Mouse (Mus musculus): Measurements from ENCODE around the gene Ephb3. TPM values are rescaled to one million over a fixed set of nuclear protein-coding genes. Genes with fewer than 3 reads are reported as not detected.

The Ephb3 gene
- polyA plus RNA-seq, 1 experiment from 2014 or later: 7.0 TPM

DNA sequence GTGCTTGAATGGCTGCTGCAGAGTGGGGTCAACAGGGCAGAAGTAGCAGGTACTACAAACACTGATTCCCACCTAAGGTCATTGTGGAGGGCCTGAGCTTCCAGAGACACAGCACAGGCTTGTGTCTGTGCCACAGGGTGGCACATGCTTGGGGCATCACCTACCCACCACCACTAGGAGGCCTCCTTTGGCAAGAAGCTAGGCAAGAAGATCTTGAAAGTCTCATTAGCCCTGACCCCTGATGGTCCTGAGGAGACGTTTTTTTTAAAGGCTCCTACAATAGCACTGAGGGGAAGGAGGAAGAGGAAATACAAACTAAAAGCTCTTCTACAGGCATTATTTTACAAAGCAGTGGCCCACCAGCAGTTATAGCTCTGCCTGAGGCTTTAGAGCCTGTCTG lies 6.0 kb upstream of the Ephb3 start:
- Histone ChIP-seq H3K4me3 (replicated peaks; ENCODE audit: low read length) (no peak overlapping the region), H3K36me3 (ENCODE audit: control insufficient read depth, insufficient read depth) (no peaks in the 10 kb centered on the region), H3K9me3 (ENCODE audit: control insufficient read depth, low read length) (no peaks in the 10 kb centered on the region), H3K9ac (replicated peaks; ENCODE audit: low read depth, low read length) (no peak overlapping the region), H3K27ac (ENCODE audit: low read length) (no peak overlapping the region), H3K4me2 (ENCODE audit: low read length) (no peak overlapping the region), H3K4me1 (replicated peaks; ENCODE audit: control insufficient read depth, insufficient read depth, low read length) (no peaks in the 10 kb centered on the region), H3K27me3 (replicated peaks; ENCODE audit: control insufficient read depth, insufficient read depth, low read length) (0 out of 2 replicates have a peak, but pooled peaks cover 5% of the 10 kb centered on the region)
- WGBS: 0% methylated on average over 1 of the region's 1 CpGs
- no peak for ATAC-seq

DNA sequence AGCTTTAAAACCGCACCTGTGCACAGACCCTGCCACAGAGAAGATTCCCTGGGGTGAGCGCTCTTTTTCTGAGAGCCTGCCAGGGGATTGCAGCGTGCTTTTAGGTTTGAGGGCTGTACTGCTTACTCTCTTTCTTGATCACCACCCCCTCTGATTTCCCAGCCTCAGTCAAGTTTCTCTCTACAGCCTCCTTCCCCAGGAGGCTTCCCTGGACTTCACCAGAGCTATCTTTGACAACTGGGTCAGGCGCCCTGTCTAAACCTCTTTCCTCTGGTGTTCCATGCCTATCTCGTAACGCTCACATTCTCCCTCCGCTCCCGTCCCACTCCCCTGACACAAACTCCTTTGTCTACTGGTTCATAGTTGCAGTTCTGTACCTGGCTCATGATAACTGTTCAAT lies 5.1 kb upstream of the Ephb3 start:
- 52% methylated on average over 8 of the region's 8 CpGs for WGBS
- ATAC-seq: no peak

DNA sequence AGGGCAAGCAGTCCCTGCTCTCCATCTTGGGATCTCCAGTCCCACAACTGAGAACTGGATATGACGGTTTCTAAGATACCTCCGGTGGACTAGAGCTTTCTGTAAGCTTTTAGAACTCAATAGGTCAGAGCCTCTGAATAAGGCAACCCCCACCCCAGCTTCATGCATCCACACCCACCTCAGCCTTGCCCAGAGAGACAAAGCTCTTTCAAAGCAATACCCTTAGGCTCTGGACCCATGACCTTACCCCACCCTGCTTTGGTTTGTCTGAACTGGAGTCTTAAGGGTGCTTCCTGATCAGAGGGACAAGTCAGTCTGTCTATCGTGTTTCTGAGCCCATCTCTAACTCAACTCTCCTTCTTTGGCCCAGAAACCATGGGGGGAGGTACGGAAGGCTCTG lies 1.8 kb upstream of the Ephb3 start:
- H3K27me3 ChIP-seq (replicated peaks; ENCODE audit: control insufficient read depth, insufficient read depth, low read length): peaks cover 8% of the 10 kb centered on the region; the same call in 1 of the 2 replicates
- 83% methylated on average over 4 of the region's 4 CpGs for WGBS
- no peak for ATAC-seq

More for the DNA sequence above, 5.1 kb upstream of the Ephb3 start:
- no peak overlapping the region for H3K4me3 ChIP-seq (replicated peaks; ENCODE audit: low read length)
- H3K9me3 ChIP-seq (ENCODE audit: control insufficient read depth, low read length): no peaks in the 10 kb centered on the region
- H3K4me2 ChIP-seq (ENCODE audit: low read length): no peak overlapping the region
- H3K9ac ChIP-seq (replicated peaks; ENCODE audit: low read depth, low read length): no peak overlapping the region
- H3K27me3 ChIP-seq (replicated peaks; ENCODE audit: control insufficient read depth, insufficient read depth, low read length): 0 out of 2 replicates have a peak, but pooled peaks cover 5% of the 10 kb centered on the region
- H3K36me3 ChIP-seq (ENCODE audit: control insufficient read depth, insufficient read depth): no peaks in the 10 kb centered on the region
- no peak overlapping the region for H3K27ac ChIP-seq (ENCODE audit: low read length)
- no peaks in the 10 kb centered on the region for H3K4me1 ChIP-seq (replicated peaks; ENCODE audit: control insufficient read depth, insufficient read depth, low read length)

DNA sequence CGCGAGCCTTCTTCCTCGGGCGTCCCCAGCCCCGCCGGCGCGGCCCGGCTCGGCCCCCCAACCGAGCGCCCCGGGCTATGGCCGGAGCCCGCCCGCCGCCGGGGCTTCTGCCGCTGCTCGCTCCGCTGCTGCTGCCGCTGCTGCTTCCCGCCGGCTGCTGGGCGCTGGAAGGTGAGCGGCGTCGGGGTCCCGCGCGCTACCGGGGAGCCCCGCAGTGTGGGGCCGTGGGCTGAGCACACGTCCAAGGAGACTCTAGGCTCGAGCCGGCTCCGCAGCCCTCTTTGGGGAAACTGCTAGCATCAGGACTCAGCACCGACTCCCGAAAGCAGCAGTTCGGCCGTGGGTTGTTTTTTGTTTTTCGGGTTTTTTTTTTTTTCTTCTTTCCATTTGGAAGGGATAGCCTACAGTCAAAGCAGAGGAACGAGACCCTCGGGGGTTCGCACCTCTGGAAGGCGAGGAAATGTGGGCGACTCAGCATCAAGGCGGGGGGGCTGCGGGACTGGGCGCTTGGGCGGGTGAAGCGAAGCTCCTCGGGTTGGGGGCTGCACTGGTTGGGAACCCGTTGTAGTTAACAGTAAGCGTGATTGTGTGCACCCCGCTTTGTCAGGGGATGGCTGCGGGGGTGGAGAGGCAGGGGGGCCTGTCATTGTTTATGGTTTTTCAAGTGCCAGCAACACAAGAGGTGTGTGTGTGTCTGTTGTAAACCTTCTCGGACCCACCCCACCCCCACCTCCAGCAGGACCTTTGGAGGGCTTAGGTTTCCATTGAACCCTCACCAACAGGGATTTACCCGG lies 735 bp downstream of the Ephb3 start:
- H3K4me1 ChIP-seq (replicated peaks; ENCODE audit: control insufficient read depth, insufficient read depth, low read length): peaks cover 13% of the 10 kb centered on the region
- H3K4me2 ChIP-seq (ENCODE audit: low read length): peak overlapping the region; percentile 70
- H3K9ac ChIP-seq (replicated peaks; ENCODE audit: low read depth, low read length): peak overlapping the region; percentile 66
- H3K27ac ChIP-seq (ENCODE audit: low read length): peak overlapping the region; percentile 32; the same call in 1 of the 2 replicates
- peak; percentile 4 for ATAC-seq
- peaks cover 8% of the 10 kb centered on the region; the same call in 1 of the 2 replicates for H3K27me3 ChIP-seq (replicated peaks; ENCODE audit: control insufficient read depth, insufficient read depth, low read length)
- WGBS: under 1% methylated on average over 60 of the region's 60 CpGs
- H3K9me3 ChIP-seq (ENCODE audit: control insufficient read depth, low read length): no peaks in the 10 kb centered on the region
- H3K4me3 ChIP-seq (replicated peaks; ENCODE audit: low read length): peak overlapping the region; percentile 67
- no peaks in the 10 kb centered on the region for H3K36me3 ChIP-seq (ENCODE audit: control insufficient read depth, insufficient read depth)

More for the DNA sequence above, 1.8 kb upstream of the Ephb3 start:
- no peaks in the 10 kb centered on the region for H3K9me3 ChIP-seq (ENCODE audit: control insufficient read depth, low read length)
- H3K9ac ChIP-seq (replicated peaks; ENCODE audit: low read depth, low read length): no peak overlapping the region
- H3K4me2 ChIP-seq (ENCODE audit: low read length): no peak overlapping the region
- H3K36me3 ChIP-seq (ENCODE audit: control insufficient read depth, insufficient read depth): no peaks in the 10 kb centered on the region
- no peak overlapping the region for H3K27ac ChIP-seq (ENCODE audit: low read length)
- no peak overlapping the region for H3K4me3 ChIP-seq (replicated peaks; ENCODE audit: low read length)
- H3K4me1 ChIP-seq (replicated peaks; ENCODE audit: control insufficient read depth, insufficient read depth, low read length): peaks cover 9% of the 10 kb centered on the region

DNA sequence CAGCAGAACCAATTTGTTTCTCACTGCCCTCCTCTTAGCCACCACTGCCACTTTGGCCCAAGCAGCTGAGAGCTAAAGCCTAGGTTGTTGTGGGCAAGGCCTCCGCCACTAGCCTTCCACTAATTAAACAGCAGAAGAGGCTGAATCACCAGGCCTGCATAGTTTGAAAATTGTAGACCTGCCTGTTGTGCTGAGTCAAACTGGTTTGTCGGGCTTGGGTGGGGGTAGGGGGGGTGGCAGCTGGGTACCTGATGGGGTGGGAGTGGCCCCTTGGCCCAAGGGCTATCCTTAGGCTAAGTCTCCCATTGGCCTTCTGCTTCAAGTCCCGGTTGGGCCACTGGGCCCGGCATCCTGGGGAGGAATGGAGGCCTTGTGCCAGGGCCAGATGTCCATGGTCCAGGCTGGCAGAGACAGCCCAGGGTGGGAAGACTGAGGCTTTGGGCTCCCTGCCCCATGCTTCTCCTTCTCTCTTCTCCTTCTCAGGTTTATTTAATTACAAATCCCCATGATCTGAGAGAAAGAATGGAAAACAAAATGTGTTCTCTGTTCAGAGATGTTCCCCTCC lies 3.5 kb downstream of the Ephb3 start:
- Histone ChIP-seq H3K4me2 (ENCODE audit: low read length) (no peak overlapping the region), H3K27ac (ENCODE audit: low read length) (no peak overlapping the region), H3K4me1 (replicated peaks; ENCODE audit: control insufficient read depth, insufficient read depth, low read length) (peaks cover 30% of the 10 kb centered on the region), H3K9me3 (ENCODE audit: control insufficient read depth, low read length) (no peaks in the 10 kb centered on the region), H3K36me3 (ENCODE audit: control insufficient read depth, insufficient read depth) (no peaks in the 10 kb centered on the region), H3K9ac (replicated peaks; ENCODE audit: low read depth, low read length) (no peak overlapping the region), H3K4me3 (replicated peaks; ENCODE audit: low read length) (no peak overlapping the region), H3K27me3 (replicated peaks; ENCODE audit: control insufficient read depth, insufficient read depth, low read length) (peaks cover 4% of the 10 kb centered on the region; the same call in 1 of the 2 replicates)
- ATAC-seq: no peak
- 81% methylated on average over 4 of the region's 4 CpGs for WGBS

DNA sequence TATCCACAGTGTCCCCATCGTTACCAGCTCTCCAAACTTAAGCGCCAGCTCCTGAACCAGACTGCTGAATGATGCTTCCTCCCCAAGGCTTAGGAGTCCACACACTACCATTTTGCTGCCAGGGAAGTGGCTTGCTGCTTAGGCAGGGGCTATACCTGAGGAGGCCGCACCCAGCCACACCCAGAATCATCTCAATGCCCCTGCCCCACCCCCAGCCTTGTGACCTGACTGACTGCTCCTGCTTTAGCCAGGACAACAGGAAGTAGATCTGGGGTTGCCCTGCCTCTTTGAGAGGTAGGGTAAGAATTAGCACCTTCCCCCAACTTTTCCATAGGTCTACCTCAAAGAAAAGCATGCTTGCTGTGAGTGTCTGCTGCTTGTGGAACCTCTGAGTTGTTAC lies 4.7 kb downstream of the Ephb3 start:
- ATAC-seq: no peak
- Histone ChIP-seq H3K4me2 (ENCODE audit: low read length) (no peak overlapping the region), H3K27me3 (replicated peaks; ENCODE audit: control insufficient read depth, insufficient read depth, low read length) (peaks cover 4% of the 10 kb centered on the region; the same call in 1 of the 2 replicates), H3K9ac (replicated peaks; ENCODE audit: low read depth, low read length) (no peak overlapping the region), H3K4me3 (replicated peaks; ENCODE audit: low read length) (no peak overlapping the region), H3K36me3 (ENCODE audit: control insufficient read depth, insufficient read depth) (no peaks in the 10 kb centered on the region), H3K27ac (ENCODE audit: low read length) (no peak overlapping the region), H3K9me3 (ENCODE audit: control insufficient read depth, low read length) (no peaks in the 10 kb centered on the region), H3K4me1 (replicated peaks; ENCODE audit: control insufficient read depth, insufficient read depth, low read length) (peaks cover 30% of the 10 kb centered on the region)
- 92% methylated on average over 3 of the region's 3 CpGs for WGBS

DNA sequence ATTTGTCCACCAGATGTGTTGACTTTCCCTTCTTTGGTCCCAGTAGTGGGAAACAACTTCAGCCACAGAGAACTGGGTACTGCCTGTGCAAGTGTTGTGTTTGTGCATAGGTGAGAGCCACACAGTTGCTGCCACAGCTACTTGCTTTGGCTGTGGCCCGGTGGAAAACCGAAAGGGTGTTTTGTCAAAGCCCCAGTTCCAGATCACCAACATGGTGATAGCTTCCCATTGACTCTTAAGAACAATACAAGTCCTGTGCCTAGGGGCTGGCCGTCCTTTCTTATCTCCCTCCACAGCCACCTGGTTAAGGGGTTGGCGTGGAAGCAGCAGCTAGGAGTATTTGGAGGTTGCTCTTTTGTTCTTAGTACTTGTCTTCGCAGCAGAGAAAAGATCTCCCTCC lies 5.6 kb downstream of the Ephb3 start:
- ATAC-seq: no peak
- WGBS: 8% methylated on average over 5 of the region's 5 CpGs
- Histone ChIP-seq H3K4me1 (replicated peaks; ENCODE audit: control insufficient read depth, insufficient read depth, low read length) (peaks cover 30% of the 10 kb centered on the region), H3K4me3 (replicated peaks; ENCODE audit: low read length) (peak overlapping the region; percentile 42), H3K9ac (replicated peaks; ENCODE audit: low read depth, low read length) (peak overlapping the region; percentile 60), H3K27ac (ENCODE audit: low read length) (peak overlapping the region; percentile 74), H3K4me2 (ENCODE audit: low read length) (peak overlapping the region; percentile 73), H3K36me3 (ENCODE audit: control insufficient read depth, insufficient read depth) (no peaks in the 10 kb centered on the region), H3K9me3 (ENCODE audit: control insufficient read depth, low read length) (no peaks in the 10 kb centered on the region), H3K27me3 (replicated peaks; ENCODE audit: control insufficient read depth, insufficient read depth, low read length) (peaks cover 4% of the 10 kb centered on the region; the same call in 1 of the 2 replicates)

DNA sequence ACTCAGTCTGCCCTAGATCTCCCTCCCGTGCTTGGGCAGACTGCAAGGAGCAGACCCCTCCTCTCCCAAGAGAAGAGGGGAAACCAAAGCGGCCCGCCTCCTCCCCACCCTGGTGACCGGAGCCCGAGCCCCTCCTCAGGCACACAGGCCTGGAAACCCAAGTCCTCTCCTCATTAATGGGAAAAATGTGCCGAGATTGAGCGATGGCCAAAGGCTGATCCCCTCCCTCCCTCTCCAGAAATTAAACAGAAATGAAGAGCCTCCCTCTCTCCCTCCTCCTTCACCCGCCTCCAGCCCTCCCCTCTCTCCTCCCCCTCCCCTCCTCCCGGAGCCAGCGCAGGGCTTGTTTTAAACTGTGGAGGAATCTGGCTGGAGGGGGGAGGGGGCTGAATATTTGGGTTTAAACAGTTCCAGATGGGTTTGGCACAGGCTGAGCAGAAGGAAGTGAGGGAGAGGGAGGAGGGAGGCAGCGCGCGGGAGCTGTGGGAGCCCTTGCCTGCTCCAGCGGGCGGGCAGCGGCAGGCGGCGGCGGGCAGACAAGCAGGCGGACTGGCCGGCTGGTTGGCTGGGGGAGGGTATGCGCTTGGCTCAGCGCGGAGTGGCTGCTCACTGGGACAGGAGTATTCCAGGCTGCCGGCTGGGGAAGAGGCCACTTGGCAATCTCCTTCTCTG lies 6.2 kb downstream of the Ephb3 start:
- WGBS: 0% methylated on average over 23 of the region's 25 CpGs
- peak overlapping the region; percentile 74 for H3K27ac ChIP-seq (ENCODE audit: low read length)
- H3K9me3 ChIP-seq (ENCODE audit: control insufficient read depth, low read length): no peaks in the 10 kb centered on the region
- H3K4me3 ChIP-seq (replicated peaks; ENCODE audit: low read length): peak overlapping the region; percentile 42
- H3K9ac ChIP-seq (replicated peaks; ENCODE audit: low read depth, low read length): peak overlapping the region; percentile 60
- no peaks in the 10 kb centered on the region for H3K36me3 ChIP-seq (ENCODE audit: control insufficient read depth, insufficient read depth)
- peaks cover 27% of the 10 kb centered on the region for H3K4me1 ChIP-seq (replicated peaks; ENCODE audit: control insufficient read depth, insufficient read depth, low read length)
- H3K4me2 ChIP-seq (ENCODE audit: low read length): peak overlapping the region; percentile 73
- H3K27me3 ChIP-seq (replicated peaks; ENCODE audit: control insufficient read depth, insufficient read depth, low read length): peaks cover 4% of the 10 kb centered on the region; the same call in 1 of the 2 replicates
- ATAC-seq: peak; percentile 91

DNA sequence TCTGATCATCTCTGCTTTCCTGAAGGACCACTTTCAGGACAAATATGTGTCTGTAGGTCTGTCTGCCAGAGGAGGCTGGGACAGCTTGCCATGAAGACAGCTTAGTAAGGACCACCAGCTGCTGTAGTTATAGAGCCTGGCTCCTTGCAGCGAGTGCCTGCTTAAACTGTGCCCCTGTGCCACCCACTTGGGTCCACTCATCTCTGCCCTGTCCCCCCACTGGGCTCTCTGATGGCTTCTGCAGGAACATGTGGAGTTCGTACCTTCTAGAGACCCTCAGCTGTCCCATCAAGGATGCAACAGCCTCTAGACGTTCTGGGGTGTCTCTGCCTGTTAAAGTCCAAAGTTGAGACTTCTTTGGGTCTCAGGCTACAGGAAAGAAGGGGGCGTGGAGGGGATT lies 6.9 kb downstream of the Ephb3 start:
- Histone ChIP-seq H3K36me3 (ENCODE audit: control insufficient read depth, insufficient read depth) (no peaks in the 10 kb centered on the region), H3K9ac (replicated peaks; ENCODE audit: low read depth, low read length) (peak overlapping the region; percentile 60; the same call in 1 of the 2 replicates), H3K9me3 (ENCODE audit: control insufficient read depth, low read length) (no peaks in the 10 kb centered on the region), H3K4me3 (replicated peaks; ENCODE audit: low read length) (peak overlapping the region; percentile 42), H3K4me1 (replicated peaks; ENCODE audit: control insufficient read depth, insufficient read depth, low read length) (peaks cover 27% of the 10 kb centered on the region), H3K27me3 (replicated peaks; ENCODE audit: control insufficient read depth, insufficient read depth, low read length) (peaks cover 2% of the 10 kb centered on the region; the same call in 1 of the 2 replicates), H3K27ac (ENCODE audit: low read length) (peak overlapping the region; percentile 74; the same call in 1 of the 2 replicates), H3K4me2 (ENCODE audit: low read length) (peak overlapping the region; percentile 73)
- 43% methylated on average over 4 of the region's 4 CpGs for WGBS
- ATAC-seq: no peak
